Mouse (Mus musculus) adrenal gland, adult (tissue): ENCODE data around the gene 1700025C18Rik.
A peak's percentile ranks its signal among the peaks of the same experiment; 100 is the strongest.

ENCODE experiments used
- DNase-seq, 2 experiments: peaks; one replicate each; pipeline ENCODE4 v3.0.0; 2022 to 2023; ENCODE audit warnings: low spot score in 1 of 2; ENCODE audit not compliant: inconsistent age in 2 of 2

1700025C18Rik gene

GRCm38 (mm10) chr2:165042126-165042525, 48.4 kb downstream of the 1700025C18Rik start:
- DNase-seq: no peak

- peak in 1 of 2 experiments; percentile 13 for DNase-seq
These were observed 53.1 kb downstream of the 1700025C18Rik start for GRCm38 (mm10) chr2:165037415-165037814.

GRCm38 (mm10) chr2:165035058-165035431, 55.5 kb downstream of the 1700025C18Rik start:
- no peak for DNase-seq

GRCm38 (mm10) chr2:165034131-165035057, 56.2 kb downstream of the 1700025C18Rik start, which contains the start of gene Ncoa5:
Ncoa5 (minus strand) TSS chr2:165034867.
- peak; percentile 98 to 99 for DNase-seq

GRCm38 (mm10) chr2:165033306-165033705, 57.2 kb downstream of the 1700025C18Rik start:
- DNase-seq: no peak

- peak in 1 of 2 experiments; percentile 51 for DNase-seq
These were observed 58.0 kb downstream of the 1700025C18Rik start for GRCm38 (mm10) chr2:165032533-165032932.
